In the genomic region with DNA sequence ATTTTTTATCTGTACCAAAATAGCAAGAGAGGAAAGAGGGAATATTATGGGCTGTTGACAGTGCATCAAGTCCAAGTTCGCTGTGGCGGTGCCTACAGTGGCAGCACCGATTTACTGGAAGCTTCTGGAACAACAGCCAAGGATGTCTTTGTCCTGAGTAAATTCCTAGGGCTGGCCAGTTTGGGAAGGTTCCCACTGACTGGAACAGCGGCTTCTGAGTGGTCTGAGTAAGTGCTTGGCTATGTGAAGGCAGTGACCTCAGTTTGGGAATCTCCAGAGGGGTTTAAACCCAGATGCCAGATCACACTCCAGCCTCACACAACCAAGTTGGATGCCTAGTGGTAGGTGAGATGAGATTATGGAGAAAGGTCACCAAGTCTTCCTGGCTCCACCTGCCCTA, we compare ENCODE assay signal across 21 mouse cellular contexts.
DNase-seq lines count a peak whose midpoint lies in the region.
"Had no signal": no experiment of that assay in that cellular context is flagged by ENCODE, and none has a peak within 500 bp of the region (broad histone marks: within the 10 kb centered on the region; RNA-seq: fewer than 3 reads in every experiment).

No protein-coding gene starts in this region.

- H3K9me3 ChIP-seq in embryonic facial prominence, embryonic 10.5 days, result no peaks in the 10 kb centered on the region
- H3K9me3 ChIP-seq: forebrain, embryonic 12.5 days; heart, embryonic 15.5 days; liver, embryonic 15.5 days; lung, embryonic 15.5 days; midbrain, embryonic 15.5 days; neural tube, embryonic 13.5 days had no signal

- no peaks in the 10 kb centered on the region; the same call in 1 of the 2 replicates for H3K4me1 ChIP-seq in embryonic facial prominence, embryonic 10.5 days
- H3K4me1 ChIP-seq: forebrain, embryonic 12.5 days; heart, embryonic 15.5 days; liver, embryonic 15.5 days; lung, embryonic 15.5 days; midbrain, embryonic 15.5 days; neural tube, embryonic 13.5 days had no signal

- H3K4me3 ChIP-seq in embryonic facial prominence, embryonic 10.5 days, result no peak overlapping the region
- H3K4me3 ChIP-seq: forebrain, embryonic 12.5 days; heart, embryonic 15.5 days; liver, embryonic 15.5 days; lung, embryonic 15.5 days; midbrain, embryonic 15.5 days; neural tube, embryonic 13.5 days had no signal

- H3K27me3 ChIP-seq in embryonic facial prominence, embryonic 10.5 days (replicated peaks; ENCODE audit: low read depth, poor library complexity, severe bottlenecking), result no peaks in the 10 kb centered on the region
- H3K27me3 ChIP-seq: forebrain, embryonic 12.5 days; heart, embryonic 15.5 days; liver, embryonic 15.5 days; lung, embryonic 15.5 days; midbrain, embryonic 15.5 days; neural tube, embryonic 13.5 days had no signal

- peak; percentile 83 for DNase-seq in heart, adult 11 months
- DNase-seq in heart, adult 9 months (ENCODE audit: low spot score in 2 of 2), result no peak
- peak; percentile 4 for DNase-seq in urinary bladder, postnatal 14 days (ENCODE audit: low spot score)
- DNase-seq in urinary bladder, postnatal 36 days (ENCODE audit: low spot score in 2 of 2), result no peak
- peak; percentile 25 for DNase-seq in gastrocnemius, postnatal 25 days
- DNase-seq in embryonic facial prominence, embryonic 10.5 days (ENCODE audit: low spot score), result no peak
- DNase-seq in right cerebral cortex, postnatal 10 days (ENCODE audit: low spot score in 2 of 2), result no peak
- DNase-seq: adrenal gland, postnatal 36 days; cerebellum, postnatal 10 days; kidney, adult 9 months; kidney, postnatal 25 days; lung, postnatal 4 days; retina, postnatal 1 day; thymus, postnatal 14 days had no signal

- H3K36me3 ChIP-seq in embryonic facial prominence, embryonic 10.5 days (replicated peaks), result no peaks in the 10 kb centered on the region
- H3K36me3 ChIP-seq: forebrain, embryonic 12.5 days; heart, embryonic 15.5 days; liver, embryonic 15.5 days; lung, embryonic 15.5 days; midbrain, embryonic 15.5 days; neural tube, embryonic 13.5 days had no signal

- H3K27ac ChIP-seq in embryonic facial prominence, embryonic 10.5 days (replicated peaks), result no peak overlapping the region
- H3K27ac ChIP-seq: forebrain, embryonic 12.5 days; heart, embryonic 15.5 days; hindbrain, postnatal 0 days; liver, embryonic 15.5 days; lung, embryonic 15.5 days; midbrain, embryonic 15.5 days; neural tube, embryonic 13.5 days had no signal

- WGBS in embryonic facial prominence, embryonic 10.5 days, result 91% methylated on average over 4 of the region's 4 CpGs

Comparison
In these comparisons a context has a peak if more than half of its experiments do, and no peak if none do; other contexts are left out.
1. DNase-seq: peak in heart, adult 11 months (single experiment), urinary bladder, postnatal 14 days (single experiment) and gastrocnemius, postnatal 25 days (single experiment); none in heart, adult 9 months (0 of 2), urinary bladder, postnatal 36 days (0 of 2), embryonic facial prominence, embryonic 10.5 days (single experiment) and right cerebral cortex, postnatal 10 days (0 of 2).